Mouse (Mus musculus) thymus, adult 2 months (tissue): ENCODE results near the gene Tmc3.

Experiments
- CTCF ChIP-seq: fragments of 200-500 bp; IDR thresholded peaks from 2 replicates; pipeline ENCODE4 v1.5.1; 2012; ENCODE audit warnings: mild to moderate bottlenecking, control low read depth, low read length, moderate library complexity, borderline replicate concordance; ENCODE audit not compliant: control insufficient read depth, poor library complexity, insufficient read depth; ENCODE audit errors: extremely low read depth
- POLR2A ChIP-seq: fragments of 200-500 bp; IDR thresholded peaks from 2 replicates; pipeline ENCODE4 v1.6.1; 2012; ENCODE audit warnings: mild to moderate bottlenecking, low read length, control low read depth, moderate library complexity; ENCODE audit not compliant: control insufficient read depth, poor library complexity, insufficient read depth; ENCODE audit errors: extremely low read depth

DNA sequence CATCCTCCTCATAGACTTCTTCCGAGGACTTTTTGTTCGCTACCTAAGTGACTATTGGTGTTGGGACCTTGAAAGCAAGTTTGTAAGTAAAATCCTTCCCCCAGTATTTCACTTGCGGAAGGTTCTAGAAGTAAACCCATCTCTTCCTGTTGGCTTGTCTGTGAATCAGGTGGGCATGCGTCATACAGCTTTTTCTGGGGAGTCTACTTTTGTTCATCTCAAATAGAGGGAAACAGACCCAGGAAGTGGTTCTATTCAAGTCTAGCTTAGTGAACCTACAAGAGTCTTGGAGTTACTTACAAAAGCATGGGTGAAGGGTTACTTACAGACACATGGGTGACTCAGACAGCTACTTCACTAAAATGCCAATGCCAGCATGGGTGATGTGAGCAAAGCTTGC lies 25.2 kb downstream of the Tmc3 start:
- TF ChIP-seq CTCF: no peak
- no peak for TF ChIP-seq POLR2A
